Mouse (Mus musculus): ENCODE measurements around the gene Mapkap1. TPM values are rescaled to one million over a fixed set of nuclear protein-coding genes. Genes with fewer than 3 reads are reported as not detected.
A peak's percentile ranks its signal among the peaks of the same experiment; 100 is the strongest.

The Mapkap1 gene
- polyA plus RNA-seq, 1 experiment from 2014 or later, result 61.0 TPM

DNA sequence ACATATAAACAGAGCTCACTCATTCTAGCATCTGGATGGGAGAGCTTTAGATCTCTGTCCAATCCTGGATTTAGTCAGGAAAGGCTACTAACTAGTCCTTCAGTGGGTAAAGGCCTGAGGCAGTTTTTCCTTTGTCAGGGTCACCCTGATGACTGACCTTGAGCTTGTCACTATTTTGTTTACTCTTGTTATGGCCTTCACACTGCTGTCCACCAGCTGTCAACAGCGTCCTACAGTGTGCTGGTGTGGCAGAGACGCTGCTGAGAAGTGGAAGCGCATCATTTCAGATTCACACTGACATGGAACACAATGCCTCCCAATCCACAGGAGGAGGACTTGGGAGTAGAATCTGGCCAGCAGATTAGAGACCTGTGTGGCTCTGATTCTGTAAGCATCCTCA is 130.8 kb downstream of the Mapkap1 start:
- Histone ChIP-seq H3K36me3 (ENCODE audit: control insufficient read depth, insufficient read depth, low read length) (no peaks in the 10 kb centered on the region), H3K27me3 (ENCODE audit: control insufficient read depth, insufficient read depth, low read length) (no peaks in the 10 kb centered on the region), H3K4me3 (ENCODE audit: low read depth, low read length) (no peak overlapping the region), H3K27ac (replicated peaks) (no peak overlapping the region), H3K9ac (ENCODE audit: low read length) (no peak overlapping the region), H3K4me2 (replicated peaks; ENCODE audit: low read depth) (no peak overlapping the region), H3K9me3 (ENCODE audit: control insufficient read depth, low read length) (no peaks in the 10 kb centered on the region), H3K4me1 (replicated peaks; ENCODE audit: control insufficient read depth, insufficient read depth) (no peaks in the 10 kb centered on the region; the same call in 1 of the 2 replicates)
- DNase-seq (ENCODE audit: low spot score) (no peak), ATAC-seq (ENCODE audit: low FRiP score, low TSS enrichment) (no peak)
- TF ChIP-seq EP300 (optimal IDR thresholded peaks at IDR 0.05) (no peak), CTCF (IDR thresholded peaks at IDR 0.05; ENCODE audit: low read depth) (no peak)
- 79% methylated on average over 3 of the region's 3 CpGs for WGBS

DNA sequence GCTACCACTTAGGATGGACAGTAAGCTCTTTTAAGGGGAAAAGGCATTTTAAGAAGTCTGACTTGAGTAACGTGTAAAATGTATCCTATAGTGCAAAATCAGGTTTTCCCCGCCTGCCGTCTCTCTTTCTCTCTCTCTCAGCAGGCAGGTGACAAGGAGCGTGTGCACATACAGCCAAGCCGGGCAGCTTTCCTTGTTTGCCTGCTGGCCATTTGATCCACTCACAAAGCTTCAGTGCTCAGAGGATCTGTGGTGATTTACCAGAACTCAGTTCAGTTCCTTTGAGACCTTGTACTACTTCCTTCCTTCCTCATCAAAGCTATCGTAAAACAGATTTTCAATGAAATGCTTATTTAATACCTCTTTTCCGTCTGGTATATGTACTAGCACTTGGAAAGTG is 137.0 kb downstream of the Mapkap1 start:
- Histone ChIP-seq H3K4me2 (replicated peaks; ENCODE audit: low read depth) (no peak overlapping the region), H3K4me1 (replicated peaks; ENCODE audit: control insufficient read depth, insufficient read depth) (no peaks in the 10 kb centered on the region), H3K27me3 (ENCODE audit: control insufficient read depth, insufficient read depth, low read length) (no peaks in the 10 kb centered on the region), H3K9me3 (ENCODE audit: control insufficient read depth, low read length) (no peaks in the 10 kb centered on the region), H3K36me3 (ENCODE audit: control insufficient read depth, insufficient read depth, low read length) (no peaks in the 10 kb centered on the region), H3K4me3 (ENCODE audit: low read depth, low read length) (no peak overlapping the region), H3K27ac (replicated peaks) (no peak overlapping the region; the same call in 1 of the 2 replicates), H3K9ac (ENCODE audit: low read length) (no peak overlapping the region)
- no peak for TF ChIP-seq CTCF (IDR thresholded peaks at IDR 0.05; ENCODE audit: low read depth)
- TF ChIP-seq EP300 (optimal IDR thresholded peaks at IDR 0.05), result no peak
- DNase-seq (ENCODE audit: low spot score), result no peak
- WGBS, result 66% methylated on average over 7 of the region's 7 CpGs
- ATAC-seq (ENCODE audit: low FRiP score, low TSS enrichment), result no peak

DNA sequence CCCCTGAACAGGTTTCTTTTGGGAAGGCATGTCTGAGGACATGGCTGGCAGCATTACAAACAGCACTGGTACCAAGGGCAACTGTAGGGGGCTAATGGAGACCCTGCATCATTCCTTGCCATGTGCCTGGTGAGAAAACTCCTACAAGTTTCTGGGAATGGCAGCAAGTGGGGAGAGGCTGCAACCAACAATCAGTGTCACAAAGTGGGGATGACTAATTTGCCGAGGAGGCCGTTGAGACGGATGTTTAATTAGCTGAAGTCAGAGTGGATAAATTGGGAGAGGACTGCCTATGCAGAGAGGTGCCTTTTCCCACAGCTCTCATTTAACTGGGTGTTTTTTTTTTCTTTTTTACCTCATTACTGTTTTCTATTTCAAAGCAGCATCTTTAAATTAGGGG is 137.4 kb downstream of the Mapkap1 start:
- WGBS, result 42% methylated on average over 3 of the region's 3 CpGs
- Histone ChIP-seq H3K4me3 (ENCODE audit: low read depth, low read length) (no peak overlapping the region), H3K9ac (ENCODE audit: low read length) (no peak overlapping the region), H3K9me3 (ENCODE audit: control insufficient read depth, low read length) (no peaks in the 10 kb centered on the region), H3K27ac (replicated peaks) (no peak overlapping the region; the same call in 1 of the 2 replicates), H3K4me1 (replicated peaks; ENCODE audit: control insufficient read depth, insufficient read depth) (no peaks in the 10 kb centered on the region), H3K27me3 (ENCODE audit: control insufficient read depth, insufficient read depth, low read length) (no peaks in the 10 kb centered on the region), H3K36me3 (ENCODE audit: control insufficient read depth, insufficient read depth, low read length) (no peaks in the 10 kb centered on the region), H3K4me2 (replicated peaks; ENCODE audit: low read depth) (no peak overlapping the region)
- TF ChIP-seq CTCF (IDR thresholded peaks at IDR 0.05; ENCODE audit: low read depth), result no peak
- no peak for TF ChIP-seq EP300 (optimal IDR thresholded peaks at IDR 0.05)
- no peak for DNase-seq (ENCODE audit: low spot score)
- no peak; the same call in 1 of the 2 replicates for ATAC-seq (ENCODE audit: low FRiP score, low TSS enrichment)

DNA sequence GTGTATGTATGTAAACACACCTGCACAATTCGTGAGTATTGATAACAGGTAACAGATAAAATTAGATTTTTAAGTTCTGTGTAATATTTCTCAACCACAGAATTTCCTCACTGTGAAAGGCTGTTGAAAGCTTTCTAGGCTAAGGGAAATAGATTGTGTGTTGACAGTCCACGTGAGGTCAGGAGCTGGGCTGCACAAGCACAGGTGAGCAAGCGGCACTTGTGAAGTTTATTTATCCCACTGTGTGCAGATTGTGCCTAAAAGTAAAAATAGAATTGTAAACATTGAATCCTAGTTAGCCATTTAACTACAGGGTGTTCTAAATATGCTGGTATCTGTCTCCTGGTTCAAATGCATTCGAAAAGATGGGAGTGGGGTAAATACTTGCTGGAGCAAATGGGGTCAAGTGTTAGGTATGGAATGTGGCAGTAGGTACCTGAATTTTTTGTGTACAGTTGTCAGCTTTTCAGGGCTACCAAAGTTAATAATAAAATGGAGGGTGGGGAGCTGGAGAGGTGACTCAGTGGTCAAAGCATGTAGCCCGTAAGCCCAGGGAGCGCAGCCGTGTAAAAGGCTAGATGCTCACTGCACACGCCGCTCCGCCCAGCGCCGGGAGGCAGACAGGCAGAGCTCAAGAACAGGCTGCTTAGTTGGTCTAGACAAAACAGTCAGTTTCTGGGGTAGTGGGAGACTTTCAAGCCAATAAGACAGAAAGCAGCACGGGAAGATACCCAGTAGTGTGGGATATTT is 138.2 kb downstream of the Mapkap1 start:
- no peak overlapping the region for H3K27ac ChIP-seq (replicated peaks)
- H3K9me3 ChIP-seq (ENCODE audit: control insufficient read depth, low read length), result no peaks in the 10 kb centered on the region
- peak; percentile 63; the same call in 1 of the 2 replicates for ATAC-seq (ENCODE audit: low FRiP score, low TSS enrichment)
- no peaks in the 10 kb centered on the region for H3K4me1 ChIP-seq (replicated peaks; ENCODE audit: control insufficient read depth, insufficient read depth)
- DNase-seq (ENCODE audit: low spot score), result peak; percentile 35
- 65% methylated on average over 13 of the region's 13 CpGs for WGBS
- no peaks in the 10 kb centered on the region for H3K27me3 ChIP-seq (ENCODE audit: control insufficient read depth, insufficient read depth, low read length)
- no peak overlapping the region for H3K4me2 ChIP-seq (replicated peaks; ENCODE audit: low read depth)
- no peak for TF ChIP-seq EP300 (optimal IDR thresholded peaks at IDR 0.05)
- TF ChIP-seq CTCF (IDR thresholded peaks at IDR 0.05; ENCODE audit: low read depth), result no peak
- H3K4me3 ChIP-seq (ENCODE audit: low read depth, low read length), result no peak overlapping the region
- no peaks in the 10 kb centered on the region for H3K36me3 ChIP-seq (ENCODE audit: control insufficient read depth, insufficient read depth, low read length)
- H3K9ac ChIP-seq (ENCODE audit: low read length), result no peak overlapping the region

DNA sequence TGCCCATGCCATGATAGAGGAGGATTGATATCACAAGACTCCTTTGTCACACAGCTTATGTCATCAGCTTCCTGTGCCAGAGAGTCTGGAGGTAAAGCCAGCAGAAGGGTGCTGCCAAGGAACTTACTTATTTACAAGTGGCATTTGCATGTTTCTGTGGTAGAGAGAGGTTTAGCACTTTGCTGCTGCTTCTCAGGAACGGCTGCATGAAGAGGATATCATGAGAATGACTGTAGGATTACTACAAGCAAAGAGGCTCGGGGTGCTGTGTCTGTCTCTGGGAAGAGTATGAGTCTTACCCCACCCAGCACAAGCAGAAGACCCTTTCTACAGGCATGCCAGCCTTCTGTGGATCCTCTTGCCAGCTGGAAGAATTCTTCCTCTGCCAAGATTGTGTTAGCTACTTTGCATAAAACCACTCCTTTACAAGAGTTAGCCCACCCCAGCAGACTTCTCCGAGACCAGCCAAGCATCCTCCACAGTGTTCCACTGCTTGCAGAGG is 139.7 kb downstream of the Mapkap1 start:
- Histone ChIP-seq H3K9me3 (ENCODE audit: control insufficient read depth, low read length) (no peaks in the 10 kb centered on the region), H3K4me2 (replicated peaks; ENCODE audit: low read depth) (no peak overlapping the region), H3K9ac (ENCODE audit: low read length) (no peak overlapping the region), H3K27me3 (ENCODE audit: control insufficient read depth, insufficient read depth, low read length) (no peaks in the 10 kb centered on the region), H3K36me3 (ENCODE audit: control insufficient read depth, insufficient read depth, low read length) (no peaks in the 10 kb centered on the region), H3K4me3 (ENCODE audit: low read depth, low read length) (no peak overlapping the region), H3K27ac (replicated peaks) (0 out of 2 replicates have a peak overlapping the region, but pooled peaks have one; percentile 4), H3K4me1 (replicated peaks; ENCODE audit: control insufficient read depth, insufficient read depth) (0 out of 2 replicates have a peak, but pooled peaks cover 2% of the 10 kb centered on the region)
- ATAC-seq (ENCODE audit: low FRiP score, low TSS enrichment) (no peak), DNase-seq (ENCODE audit: low spot score) (no peak)
- WGBS, result 55% methylated on average over 3 of the region's 3 CpGs
- TF ChIP-seq EP300 (optimal IDR thresholded peaks at IDR 0.05) (no peak), CTCF (IDR thresholded peaks at IDR 0.05; ENCODE audit: low read depth) (no peak)

DNA sequence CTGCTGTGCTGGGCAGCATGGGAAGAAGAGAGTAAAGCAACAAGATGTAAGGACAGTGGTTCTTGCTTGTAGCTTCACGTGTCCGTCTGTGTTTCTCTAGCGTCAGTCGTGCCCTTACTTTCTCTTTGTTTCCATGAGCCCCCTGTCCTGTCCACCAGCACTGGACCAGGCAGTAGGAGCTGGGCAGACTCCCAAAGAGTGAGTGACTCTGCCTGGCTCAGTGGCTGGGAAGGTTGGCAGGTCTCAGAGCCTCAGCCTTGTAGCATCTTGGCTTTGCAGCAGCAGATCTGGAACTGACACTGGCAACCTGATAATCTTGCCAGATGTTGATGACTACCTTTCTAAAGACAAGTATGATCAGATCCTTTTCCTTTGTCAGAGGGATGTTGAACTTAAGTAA is 140.9 kb downstream of the Mapkap1 start:
- no peak for TF ChIP-seq CTCF (IDR thresholded peaks at IDR 0.05; ENCODE audit: low read depth)
- TF ChIP-seq EP300 (optimal IDR thresholded peaks at IDR 0.05), result no peak
- Histone ChIP-seq H3K27ac (replicated peaks) (no peak overlapping the region), H3K9ac (ENCODE audit: low read length) (no peak overlapping the region), H3K4me1 (replicated peaks; ENCODE audit: control insufficient read depth, insufficient read depth) (peaks cover 2% of the 10 kb centered on the region; the same call in 1 of the 2 replicates), H3K4me3 (ENCODE audit: low read depth, low read length) (no peak overlapping the region), H3K4me2 (replicated peaks; ENCODE audit: low read depth) (no peak overlapping the region), H3K36me3 (ENCODE audit: control insufficient read depth, insufficient read depth, low read length) (no peaks in the 10 kb centered on the region), H3K9me3 (ENCODE audit: control insufficient read depth, low read length) (no peaks in the 10 kb centered on the region), H3K27me3 (ENCODE audit: control insufficient read depth, insufficient read depth, low read length) (no peaks in the 10 kb centered on the region)
- WGBS, result 94% methylated on average over 4 of the region's 4 CpGs
- ATAC-seq (ENCODE audit: low FRiP score, low TSS enrichment), result no peak
- DNase-seq (ENCODE audit: low spot score), result no peak

All from stomach, postnatal 0 days (tissue).